Mouse (Mus musculus) heart, postnatal 25 days (tissue): ENCODE measurements at regions not wholly inside any gene's neighbourhood (a gene's known extent, or its start where the extent isn't known, plus 50 kb on each side); places are given as distances from the start of the nearest gene placed in this dataset.

ENCODE experiments used
- DNase-seq: peaks from one replicate; pipeline ENCODE4 v3.0.0; 2022; ENCODE audit warnings: low spot score
- intact Hi-C: fragments of 180-260 bp; cut with DNase I; formaldehyde crosslinking; loops from one replicate; pipeline ENCODE4 v1.15.1; 2025

GRCm38 (mm10) chr5:69704261-69705167 lies 112.4 kb upstream of the Gnpda2 start:
- DNase-seq = no peak
- intact Hi-C loops = no loop called here

DNA sequence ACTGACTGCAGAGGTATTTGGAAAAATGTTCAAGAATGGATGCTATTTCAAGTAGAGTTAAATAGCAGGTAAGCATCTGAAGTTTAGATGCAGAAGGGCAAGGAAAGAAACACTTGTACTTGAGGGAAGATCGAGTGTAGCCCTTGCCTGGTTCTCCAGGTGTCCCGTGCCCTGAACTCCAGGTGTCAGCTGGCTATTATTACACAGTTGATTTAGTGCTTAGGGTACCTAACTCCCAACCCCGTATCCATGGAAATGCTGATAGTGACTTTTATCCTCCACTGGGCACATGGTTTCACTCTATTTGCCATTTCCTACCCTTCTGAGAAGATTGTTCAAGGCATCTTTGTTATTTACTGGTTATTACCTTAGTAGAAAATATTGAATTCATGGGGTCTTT lies 86.6 kb upstream of the Gnpda2 start:
- no peak for DNase-seq
- intact Hi-C loops = no loop called here

DNA sequence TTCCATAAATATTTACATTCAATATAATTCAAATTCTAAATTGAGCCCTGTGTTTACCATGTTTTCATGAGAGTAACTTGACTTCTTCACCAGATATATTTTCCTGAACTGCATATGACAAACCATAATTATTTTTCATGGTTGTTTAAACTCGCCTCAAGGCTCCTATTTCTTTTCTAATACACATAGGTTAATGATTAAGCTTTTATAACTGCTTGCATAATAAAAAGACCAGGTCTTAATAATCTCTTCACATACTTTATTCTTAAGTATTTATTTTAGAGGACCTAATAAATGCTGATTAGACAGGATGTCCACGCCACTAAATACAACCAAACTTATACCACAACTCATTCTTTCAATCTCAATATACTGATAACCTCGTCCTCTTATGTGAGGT lies 86.1 kb upstream of the Gnpda2 start:
- no peak for DNase-seq
- intact Hi-C loops = no loop called here

- no peak for DNase-seq
- intact Hi-C loops = no loop called here
These were observed 73.4 kb upstream of the Gnpda2 start for GRCm38 (mm10) chr5:69665555-69665954.

DNA sequence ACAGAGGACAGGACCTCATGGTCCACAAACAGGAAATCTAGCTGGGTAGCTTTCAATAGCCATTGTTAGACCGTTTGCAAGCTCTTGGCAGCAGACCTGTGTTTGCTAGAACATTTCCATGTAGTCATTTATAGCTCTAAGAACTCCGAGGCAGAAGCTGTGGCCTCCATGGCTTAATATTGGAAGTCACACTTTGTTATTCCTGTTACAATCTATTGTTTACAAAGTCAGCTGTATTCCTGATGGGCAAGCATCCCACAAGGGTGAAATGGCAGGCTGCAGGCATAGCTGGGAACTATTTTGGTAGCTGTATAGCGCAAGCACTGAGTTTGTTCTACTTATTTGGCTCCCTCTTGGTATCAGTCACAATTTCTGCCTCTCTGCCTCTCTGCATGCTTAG lies 71.8 kb upstream of the Gnpda2 start:
- no peak for DNase-seq

More for the DNA sequence above, 71.8 kb upstream of the Gnpda2 start:
- intact Hi-C loops = no loop called here
